Mouse (Mus musculus) thymus, adult 18-20 months (tissue): ENCODE results near the gene Gm49383.

Source experiments
- DNase-seq, 2 experiments: peaks; one replicate each; pipeline ENCODE4 v3.0.0; 2022; ENCODE audit warnings: mixed read lengths in 2 of 2

Gene Gm49383

DNA sequence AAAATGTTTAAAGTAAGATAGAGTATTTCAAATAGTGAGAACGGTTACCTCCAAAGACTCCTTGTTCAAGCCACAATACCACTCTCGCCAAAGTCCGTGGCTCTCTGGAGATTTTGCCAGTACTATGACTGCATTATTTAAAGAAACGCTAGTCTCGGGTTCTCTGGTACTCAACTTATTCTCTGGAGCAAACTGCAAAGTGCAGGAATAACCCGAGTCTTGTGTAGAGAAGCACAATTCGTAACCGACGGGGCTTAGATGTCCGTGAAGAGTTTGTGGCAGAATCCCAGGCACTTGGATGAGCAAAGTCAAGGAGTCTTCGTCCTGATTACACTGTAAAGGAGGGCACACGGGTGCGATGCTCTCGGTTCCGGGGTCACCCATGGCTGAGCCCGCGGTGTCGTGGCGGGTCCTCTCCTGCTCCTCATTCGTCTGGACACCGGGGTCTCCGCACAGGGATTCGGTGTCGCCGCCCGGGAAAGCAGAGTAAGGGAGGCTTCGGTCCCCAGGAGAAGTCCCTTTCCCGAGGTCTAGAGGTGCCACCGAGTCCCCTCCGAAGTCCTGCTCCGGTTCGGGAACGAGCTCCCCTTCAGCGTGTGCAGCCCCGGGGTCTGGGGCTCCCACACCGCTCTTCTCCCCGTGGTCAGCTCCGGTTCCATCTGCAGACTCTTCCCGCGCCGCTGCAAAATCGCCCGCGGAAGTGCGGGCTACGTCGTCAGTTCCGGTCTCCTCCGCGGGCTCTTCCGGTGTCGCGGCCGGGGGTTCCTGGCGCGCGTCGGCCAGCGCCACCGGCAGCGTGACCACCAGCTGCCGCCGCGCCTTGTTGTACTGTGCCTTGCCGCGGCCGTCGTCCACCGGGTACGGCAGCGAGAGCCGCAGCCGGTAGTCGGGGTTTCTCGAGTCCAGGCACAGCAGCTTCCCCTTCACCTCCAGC, at the start of gene Gm49383:
Gene Gm49383 (minus strand): TSS at position 661 of the 934 bp plus-strand sequence.
- peak in 1 of 2 experiments; percentile 31 for DNase-seq

DNA sequence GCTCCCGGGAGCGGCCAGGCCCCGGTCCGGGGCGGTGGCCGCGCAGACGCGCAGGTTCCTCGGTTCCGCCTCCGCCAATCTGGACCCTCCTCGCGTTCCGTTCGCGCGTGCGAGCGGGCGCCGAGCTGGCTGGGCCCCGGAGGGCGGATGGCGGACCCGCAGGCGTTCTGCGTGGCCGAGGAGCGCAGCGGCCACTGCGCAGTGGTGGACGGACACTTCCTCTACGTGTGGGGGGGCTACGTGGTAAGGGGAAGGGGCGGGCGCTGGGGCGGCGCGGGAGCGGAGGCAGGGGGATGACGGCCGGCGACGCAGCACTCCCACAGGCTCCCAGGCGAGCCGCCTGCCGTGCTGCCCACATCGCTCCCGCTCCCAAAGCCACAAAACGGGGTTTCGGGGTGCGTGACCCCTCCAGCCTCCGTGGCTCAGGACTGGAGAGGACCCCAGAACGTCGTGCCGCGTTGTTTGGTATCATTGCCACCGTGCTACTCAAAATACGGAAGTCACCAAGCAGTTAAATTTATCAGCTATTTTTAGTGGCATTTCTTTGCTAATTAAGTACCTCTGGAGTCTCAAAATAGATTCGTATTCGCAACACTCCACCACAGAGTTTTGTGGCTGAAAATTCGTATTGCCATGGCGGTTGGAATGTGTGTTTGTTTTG, 45.0 kb upstream of the Gm49383 start:
- peak; percentile 12 to 19 for DNase-seq

DNA sequence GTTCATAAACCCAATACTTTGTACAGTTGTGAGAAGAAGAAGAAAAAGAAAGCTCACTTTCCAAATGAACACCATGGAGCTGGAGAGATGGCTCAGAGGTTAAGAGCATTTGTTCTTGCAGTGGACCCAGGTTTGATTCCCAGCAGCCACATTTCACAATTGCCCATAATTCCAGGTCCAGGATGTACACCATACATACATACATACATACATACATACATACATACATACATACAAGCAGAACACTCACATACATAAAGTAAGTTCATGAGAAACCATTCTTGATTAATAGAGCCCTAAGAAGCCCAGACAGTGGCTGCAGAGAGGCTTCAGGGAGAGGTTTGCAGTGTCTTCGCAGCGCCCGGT, 44.5 kb upstream of the Gm49383 start:
- no peak for DNase-seq

DNA sequence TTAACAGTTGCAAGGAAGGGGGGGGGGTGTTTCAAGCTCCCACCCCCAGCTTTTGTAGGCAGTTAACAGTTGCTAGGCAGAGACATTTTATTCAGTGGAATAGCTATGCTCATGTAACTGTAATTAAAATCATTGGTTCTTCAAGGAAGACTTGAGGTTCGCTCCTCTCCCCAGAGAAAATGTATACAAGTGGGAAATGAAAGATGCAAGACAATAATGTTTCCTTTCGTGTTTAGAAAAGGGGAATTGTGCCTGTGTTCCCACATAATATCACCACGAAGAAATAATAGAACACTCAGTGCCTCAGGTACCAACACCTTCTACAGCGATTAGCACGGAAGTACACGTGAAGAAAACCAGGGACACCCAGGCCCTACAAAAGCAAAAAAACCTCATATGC, 44.0 kb upstream of the Gm49383 start, which contains the start of gene Klhdc1:
Gene Klhdc1 (plus strand): TSS at position 301 of the 400 bp plus-strand sequence.
- DNase-seq, result no peak

DNA sequence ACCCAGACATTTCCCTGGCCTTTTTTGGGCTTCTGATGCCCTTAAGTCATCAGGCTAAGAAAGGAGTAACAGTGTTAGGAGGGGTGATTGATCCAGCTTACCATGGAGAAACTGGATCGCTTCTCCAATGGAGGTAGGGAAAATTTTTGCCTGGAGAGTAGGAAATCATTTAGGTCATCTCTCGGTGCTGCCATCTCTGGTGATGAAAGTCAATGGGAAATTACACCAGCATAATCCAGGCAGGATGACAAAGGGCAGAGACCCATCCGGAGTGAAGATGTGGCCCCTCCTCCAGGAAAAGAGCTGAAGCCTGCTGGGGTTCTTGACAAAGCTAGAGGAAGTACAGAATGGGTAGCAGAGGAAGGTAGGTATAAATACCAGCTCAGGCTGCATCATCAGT, 41.4 kb upstream of the Gm49383 start:
- no peak for DNase-seq

DNA sequence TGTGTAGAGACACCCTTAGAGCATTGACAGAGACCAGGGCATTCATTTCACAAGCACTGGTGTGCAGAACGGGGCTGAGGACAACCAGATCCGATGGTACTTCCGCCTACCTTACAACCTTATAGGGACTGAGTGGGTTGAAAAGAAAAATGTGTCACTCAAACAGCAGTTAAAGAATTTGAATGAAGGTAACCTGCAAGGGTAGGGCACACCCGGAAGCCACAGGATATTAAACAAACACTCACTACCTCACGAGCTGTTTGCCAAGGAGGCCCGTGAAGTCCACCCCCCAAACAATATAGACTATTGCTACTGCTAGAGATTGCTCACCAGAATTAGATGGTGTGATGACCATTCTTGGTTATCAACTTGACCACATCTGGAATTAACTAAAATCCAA, 38.9 kb upstream of the Gm49383 start:
- no peak for DNase-seq

DNA sequence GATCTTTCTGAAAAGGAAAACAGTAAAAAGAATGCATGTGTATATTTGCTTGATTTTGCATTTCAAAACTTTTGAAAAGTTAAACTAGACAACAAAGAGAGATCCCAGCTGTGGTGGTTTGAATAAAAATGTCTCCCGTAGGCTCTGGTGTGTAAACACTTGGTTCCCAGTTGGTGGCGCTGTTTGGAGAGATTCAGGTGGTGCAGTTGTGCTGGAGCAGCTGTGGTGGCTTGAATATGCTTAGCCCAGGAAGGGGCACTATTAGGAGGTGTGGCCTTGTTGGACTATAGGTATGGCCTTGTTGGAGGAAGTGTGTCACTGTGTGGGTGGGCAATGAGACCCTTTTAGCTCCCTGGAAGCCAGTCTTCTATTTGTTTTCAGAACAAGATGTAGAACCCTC, 32.3 kb upstream of the Gm49383 start:
- peak in 1 of 2 experiments; percentile 21 for DNase-seq

DNA sequence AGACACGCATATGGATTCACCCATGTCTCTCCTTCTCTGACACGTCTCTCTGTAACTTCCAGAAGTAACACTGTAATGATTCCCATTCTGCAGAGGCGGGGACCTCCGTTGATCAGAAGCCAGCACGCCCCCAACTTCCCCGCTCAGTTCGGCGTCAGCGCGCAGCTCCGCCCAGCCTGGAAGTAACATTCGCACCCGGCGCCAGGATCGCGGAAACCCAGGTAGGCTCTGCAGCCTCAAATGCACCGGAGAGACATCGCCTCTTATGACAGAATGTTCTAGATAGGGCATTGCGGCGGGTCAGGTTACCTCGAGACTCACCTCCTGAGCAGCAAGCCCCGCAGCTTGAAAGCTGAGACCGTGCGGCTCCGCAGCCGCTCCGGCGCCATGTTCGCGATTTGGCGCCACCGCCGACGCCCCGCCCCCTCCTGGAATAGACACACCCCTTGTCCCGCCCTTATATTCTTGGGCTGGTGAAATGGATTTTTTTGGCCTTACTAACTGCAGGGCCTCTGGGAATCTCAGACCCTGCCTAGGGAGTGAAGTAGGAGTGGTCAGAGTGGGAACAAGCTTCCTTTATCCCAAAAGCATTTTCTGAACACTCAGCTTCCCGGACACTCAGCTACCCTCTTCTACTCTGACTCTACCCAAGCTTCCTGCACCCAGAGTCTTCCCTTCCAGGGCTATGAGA, 31.0 kb upstream of the Gm49383 start, which contains the start of gene Pole2:
Gene Pole2 (minus strand): TSS at position 420 of the 691 bp plus-strand sequence.
- peak; percentile 66 to 70 for DNase-seq

DNA sequence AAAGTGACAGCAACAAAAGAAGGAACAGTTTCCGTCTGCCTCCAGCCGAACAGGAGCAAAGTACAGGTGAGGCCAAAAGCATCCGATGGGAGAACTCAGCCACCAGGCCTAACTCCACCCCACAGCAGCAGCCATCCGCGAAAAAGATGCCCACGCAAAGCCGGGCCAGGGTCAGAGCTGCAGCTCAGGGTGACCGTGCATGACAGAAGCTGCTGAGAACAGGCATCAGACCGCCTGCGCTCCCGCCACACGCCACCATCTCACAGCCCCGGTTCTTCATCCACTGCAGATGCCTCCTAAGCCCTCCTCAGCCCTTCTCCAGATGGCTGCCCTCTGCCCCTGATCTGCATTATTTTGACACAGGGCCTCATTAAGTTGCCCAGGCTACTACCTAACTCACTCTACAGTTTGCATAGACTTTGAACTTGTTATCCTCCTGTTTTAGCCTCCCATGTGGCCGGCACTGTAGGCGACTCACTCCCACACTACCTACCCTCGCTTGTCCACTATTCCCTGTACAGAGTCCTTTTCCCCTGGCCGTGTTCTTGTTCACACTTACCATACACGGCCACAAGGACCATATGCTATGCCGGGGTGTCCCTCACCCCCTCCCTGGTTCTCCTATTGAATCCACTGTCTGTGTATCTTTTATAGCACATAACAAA, 23.8 kb upstream of the Gm49383 start:
- no peak for DNase-seq

DNA sequence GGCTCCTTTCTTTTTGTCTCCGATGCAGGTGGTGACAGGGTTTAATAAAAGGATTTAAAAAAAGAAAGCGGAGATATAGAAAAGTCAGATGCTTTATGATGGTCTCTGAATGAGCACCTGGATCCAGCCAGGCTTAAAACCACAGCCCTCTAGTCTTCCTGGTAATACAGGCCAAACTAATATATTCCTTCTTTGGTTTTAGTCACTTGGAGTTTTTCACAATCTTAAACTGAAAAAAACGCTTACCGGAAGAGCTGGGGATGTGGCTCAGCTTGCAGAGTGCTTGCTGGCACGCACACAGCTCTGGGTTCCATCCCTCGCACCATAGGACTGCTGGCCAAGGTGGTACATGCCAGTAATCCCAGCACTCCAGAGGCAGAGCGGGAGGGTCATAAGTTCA, 19.7 kb upstream of the Gm49383 start:
- DNase-seq, result no peak

DNA sequence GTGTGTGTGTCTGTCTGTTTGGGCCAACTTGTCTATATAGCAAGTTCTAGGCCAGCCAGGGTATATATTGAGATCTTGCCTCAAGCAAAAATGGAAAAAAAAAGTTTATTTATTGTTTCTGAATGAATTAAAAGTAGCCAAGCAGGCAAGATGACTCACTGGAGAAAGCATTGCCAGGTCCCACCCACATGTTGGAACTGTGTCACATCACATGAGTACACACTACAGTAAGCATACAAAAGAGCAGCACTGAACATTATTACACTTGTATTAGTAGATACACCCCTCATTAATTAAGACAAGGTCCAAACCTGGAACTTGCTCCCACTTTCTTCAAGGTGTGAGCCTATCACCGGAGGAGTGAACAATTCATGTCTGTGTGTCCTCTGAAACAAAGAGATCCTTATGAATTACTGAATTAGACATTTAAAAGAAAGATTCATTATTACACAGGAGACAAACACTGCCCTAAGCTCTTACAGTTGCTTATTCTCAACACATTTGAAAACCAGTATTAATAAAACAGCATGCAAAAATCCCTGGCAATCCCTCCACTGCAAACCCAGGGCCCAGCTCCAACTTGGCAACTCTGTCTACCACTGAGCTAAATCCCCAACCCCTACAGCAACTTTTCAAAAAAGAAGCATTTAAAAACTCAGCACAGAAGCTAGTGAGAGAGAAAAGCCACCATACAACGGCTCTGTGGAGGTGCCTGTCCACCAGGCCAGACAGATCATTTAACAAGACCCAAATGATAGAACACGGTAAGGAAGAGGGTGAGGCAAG, 18.3 kb upstream of the Gm49383 start:
- no peak for DNase-seq

DNA sequence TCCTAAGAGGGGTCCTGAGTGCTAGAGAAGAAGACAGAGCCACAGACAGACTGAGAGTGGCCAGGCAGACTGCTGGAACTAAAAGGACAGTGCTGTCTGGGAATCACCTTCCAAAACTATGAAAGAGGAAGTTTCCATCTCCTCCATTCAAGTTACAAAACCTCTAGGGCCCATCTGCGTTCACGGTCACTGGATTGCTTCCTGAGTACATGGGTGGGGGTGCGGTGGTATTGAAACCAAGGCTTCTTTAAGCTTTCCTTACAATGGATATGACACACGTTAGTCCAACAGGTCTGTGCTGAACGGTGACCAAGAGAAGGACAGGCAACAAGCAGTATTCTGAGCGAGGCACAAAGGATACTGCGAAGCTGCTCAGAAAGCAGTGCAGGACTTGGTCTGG, 17.5 kb upstream of the Gm49383 start:
- no peak for DNase-seq

DNA sequence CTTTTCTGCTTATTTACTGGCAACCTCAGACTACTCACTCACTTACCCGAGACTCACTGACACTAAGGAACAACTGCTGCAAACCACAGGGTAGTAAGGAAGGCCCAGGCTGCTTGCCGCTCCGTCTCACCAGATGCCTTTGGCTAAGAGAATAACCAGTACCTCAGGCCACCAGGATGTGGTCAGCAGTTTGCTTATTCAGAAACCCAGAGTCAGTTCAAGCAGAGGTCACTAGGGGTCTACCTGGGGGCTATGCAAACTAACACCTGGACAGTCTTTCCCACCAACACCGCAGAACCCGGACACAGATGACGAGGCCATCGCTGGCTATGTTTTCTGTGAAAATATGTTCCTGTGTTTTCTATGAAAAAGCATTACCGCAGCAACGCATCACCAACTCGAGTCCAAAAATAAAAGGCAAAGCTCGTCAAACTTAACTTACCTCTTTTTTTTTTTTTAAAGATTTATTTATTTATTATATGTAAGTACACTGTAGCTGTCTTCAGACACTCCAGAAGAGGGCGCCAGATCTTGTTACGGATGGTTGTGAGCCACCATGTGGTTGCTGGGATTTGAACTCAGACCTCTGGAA, 16.4 kb upstream of the Gm49383 start:
- no peak for DNase-seq

DNA sequence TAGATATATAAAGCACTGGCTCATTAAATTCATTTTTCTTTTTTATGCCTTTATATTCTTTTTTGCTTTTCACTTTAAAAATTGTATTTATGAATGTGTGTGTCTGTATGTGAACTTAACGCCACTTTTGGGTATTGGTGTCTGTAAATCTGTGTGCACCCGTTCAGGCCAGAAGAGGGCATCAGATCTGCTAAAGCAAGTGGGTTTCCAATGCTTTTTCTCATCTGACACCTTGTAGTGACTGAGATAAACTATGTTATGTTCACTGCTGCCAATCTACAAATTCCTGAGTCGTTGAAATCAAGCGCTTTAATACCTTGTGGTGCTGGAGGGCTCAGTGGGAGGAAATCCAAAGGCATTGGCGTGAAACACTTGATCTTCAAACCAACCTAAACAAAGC, 14.2 kb upstream of the Gm49383 start:
- DNase-seq, result no peak

DNA sequence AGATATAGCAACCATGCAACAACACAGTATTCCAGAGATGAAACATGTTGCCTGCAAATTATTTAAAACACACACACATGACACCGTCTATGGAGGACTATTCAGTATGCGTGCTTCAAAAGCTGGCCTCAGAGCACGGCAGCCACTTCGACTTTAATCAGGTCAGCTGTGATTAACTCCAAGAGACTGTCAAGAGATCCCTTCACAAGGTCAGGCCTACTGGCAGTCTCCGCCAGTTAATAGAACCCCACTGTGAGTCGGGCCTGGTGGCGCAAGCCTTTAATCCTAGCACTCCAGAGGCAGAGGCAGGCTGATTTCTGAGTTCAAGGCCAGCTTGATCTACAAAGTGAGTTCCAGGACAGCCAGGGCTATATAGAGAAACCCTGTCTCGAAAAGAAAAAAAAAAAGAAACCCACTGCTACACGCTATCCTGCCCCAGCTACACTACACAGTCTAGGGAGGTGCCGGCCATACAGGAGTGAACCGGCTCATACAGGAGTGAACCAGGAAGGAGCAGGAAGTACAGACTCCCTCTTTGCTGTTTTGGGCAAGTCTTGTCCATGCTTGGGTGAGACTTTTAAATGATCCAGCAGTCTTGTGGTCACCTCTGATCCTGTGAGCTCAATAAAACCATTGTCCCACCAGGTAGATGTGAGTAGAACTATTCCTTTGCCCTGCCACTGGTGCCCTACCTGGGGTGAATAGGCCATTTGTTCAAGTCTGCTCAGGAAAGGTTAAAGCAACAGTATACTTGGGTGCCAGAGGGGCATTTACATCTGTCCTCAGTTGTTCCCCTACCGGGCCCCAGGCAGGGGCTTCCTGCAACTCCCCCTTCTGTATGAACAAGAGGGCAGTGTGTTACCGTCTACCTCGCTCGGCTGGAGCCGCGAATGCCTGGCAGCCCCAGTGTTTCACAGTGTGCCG, 13.4 kb upstream of the Gm49383 start:
- no peak for DNase-seq

DNA sequence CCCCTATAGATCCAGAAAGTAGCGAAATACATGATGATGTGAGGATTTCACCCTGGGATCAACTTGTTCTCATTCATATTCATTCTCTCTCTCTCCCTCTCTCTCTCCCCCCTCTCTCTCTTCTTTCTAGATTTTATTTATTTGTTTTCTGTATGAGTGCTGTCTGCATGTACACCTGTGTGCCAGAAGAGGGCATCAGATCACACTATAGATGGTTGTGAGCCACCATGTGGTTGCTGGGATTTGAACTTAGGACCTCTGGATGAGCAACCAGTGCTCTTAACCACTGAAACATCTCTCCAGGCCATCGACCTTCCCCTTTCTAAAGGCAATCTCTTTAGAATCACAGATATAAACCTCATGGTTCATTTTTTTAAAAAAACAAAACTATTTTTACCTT, 11.6 kb upstream of the Gm49383 start:
- DNase-seq, result no peak

DNA sequence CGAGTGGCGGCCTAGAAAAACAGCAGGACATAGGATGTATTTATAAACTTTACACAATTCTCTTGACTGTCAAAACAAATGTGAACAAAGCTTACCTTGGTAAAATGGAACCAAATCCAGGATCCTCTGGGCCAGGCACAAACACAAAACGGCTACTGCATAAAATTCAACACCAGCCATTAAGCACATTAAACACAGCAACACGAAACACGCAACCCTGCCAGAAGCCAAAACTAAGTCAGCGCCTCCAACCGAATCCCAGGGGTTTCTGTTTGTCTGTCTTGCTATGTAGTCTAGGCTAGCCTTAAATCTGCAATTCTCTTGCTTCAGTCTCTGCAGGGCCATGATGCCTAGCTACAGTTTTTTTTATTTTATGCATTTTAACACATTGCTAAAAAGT, 11.0 kb upstream of the Gm49383 start:
- no peak for DNase-seq

DNA sequence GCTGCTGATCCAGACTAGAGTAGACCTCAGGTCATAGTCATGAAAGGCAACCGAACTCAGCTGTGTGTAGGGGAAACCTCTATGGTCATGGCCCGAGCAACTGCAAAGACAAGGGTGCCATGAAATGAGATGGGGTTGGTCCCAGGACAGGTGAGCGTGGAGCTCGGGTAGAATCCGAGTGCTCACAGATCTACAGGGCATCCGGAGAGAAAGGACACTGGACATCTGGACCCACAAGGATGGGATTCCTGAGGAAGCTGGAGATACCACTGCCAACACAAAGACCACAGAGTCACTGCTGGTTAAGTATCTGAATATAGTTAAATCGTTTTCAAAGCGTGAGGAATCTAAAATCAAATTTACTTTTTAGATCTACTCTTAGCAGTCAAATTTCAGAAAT, 10.5 kb upstream of the Gm49383 start:
- no peak for DNase-seq

DNA sequence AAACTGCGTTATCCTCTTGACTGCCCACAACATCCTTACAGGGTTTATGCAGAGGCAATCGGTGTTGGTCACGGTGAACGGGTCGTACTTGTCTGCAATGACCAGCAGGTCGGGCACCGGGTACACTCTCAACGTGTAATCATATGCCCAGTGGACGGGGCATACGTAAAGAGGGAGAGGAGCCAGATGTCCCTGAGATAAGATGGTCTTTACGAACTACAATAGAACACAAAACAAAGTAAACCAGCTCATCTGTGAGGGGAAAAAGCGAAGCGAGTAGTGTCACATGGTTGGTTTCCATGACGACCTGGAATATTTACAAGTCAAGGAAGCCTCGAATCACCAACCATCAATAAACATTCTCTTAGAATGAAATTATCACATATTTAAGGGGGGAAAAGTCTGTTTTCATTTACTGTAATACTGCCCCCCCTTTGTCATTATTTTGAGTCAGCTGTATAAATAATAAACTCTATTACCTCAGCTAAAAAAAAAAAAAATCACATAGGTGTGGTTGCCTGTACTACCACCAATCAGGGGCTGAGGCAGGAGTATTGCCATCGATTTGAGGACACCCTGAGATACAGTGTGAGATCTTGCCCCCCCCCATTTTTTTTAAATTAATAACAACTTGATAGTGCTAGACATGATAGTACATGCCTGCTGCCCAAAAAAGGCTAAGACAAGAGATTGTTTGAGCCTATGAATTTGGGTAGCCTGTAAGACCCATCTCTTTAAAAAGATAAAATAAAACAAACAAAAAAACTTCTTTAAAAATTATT, 7.3 kb upstream of the Gm49383 start, which contains the start of gene Gm49384:
Gene Gm49384 (minus strand): TSS at position 216 of the 782 bp plus-strand sequence.
- no peak for DNase-seq

DNA sequence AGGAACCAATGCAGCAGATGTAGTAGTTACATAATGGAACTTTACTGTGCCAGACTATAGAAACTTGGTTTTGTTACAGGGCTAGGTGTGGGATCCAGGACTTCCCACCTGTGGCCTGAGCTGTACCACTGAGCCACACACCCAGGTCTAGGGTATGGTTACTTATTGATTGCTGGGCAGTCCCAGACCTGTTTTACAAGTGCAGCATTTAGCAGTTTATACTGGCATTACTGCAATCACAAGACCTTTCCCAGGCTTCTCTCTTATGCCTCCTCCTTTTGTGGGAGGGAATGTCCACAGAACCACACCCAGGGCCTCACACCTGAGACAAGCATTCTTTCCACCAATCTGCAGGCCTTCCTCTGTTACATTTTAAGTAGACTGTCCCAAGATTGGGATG, 2.1 kb upstream of the Gm49383 start:
- no peak for DNase-seq
